In the genomic region with DNA sequence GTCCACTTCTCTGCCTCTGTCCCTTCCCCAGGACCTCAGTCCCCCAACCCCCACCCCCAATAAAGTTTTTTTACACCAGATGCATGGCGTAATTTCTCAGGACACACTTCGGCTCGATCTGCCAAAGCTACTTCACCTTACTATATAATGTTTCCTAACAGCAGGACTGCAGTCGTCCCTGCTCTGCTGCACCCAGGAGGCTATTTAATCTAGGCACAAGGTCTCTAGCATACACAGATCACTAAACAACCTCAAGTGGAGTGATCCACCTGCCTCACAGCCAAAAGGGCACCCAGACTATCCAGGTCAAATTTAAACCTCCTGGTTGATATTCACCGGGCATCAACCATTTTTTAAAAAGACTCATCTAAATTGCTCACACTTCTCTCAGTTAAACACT, we compare ENCODE assay signal across 9 mouse cellular contexts. TPM values are rescaled to one million over a fixed set of nuclear protein-coding genes. Genes with fewer than 3 reads are reported as not detected.
DNase-seq lines count a peak whose midpoint lies in the region; ATAC-seq and TF ChIP-seq lines count a peak whose summit lies in the region.
"Had no signal": no experiment of that assay in that cellular context is flagged by ENCODE, and none has a peak within 500 bp of the region (broad histone marks: within the 10 kb centered on the region; RNA-seq: fewer than 3 reads in every experiment).

No protein-coding gene starts in this region.

- TF ChIP-seq CTCF in lung, embryonic 14.5 days (IDR thresholded peaks at IDR 0.05; ENCODE audit: low read depth): no peak

- peak overlapping the region; percentile 56 for H3K9ac ChIP-seq in lung, embryonic 14.5 days
- peak overlapping the region; percentile 53 for H3K9ac ChIP-seq in embryonic facial prominence, embryonic 15.5 days
- peak overlapping the region; percentile 54 for H3K9ac ChIP-seq in intestine, embryonic 14.5 days (ENCODE audit: low read length)
- H3K9ac ChIP-seq in neural tube, embryonic 13.5 days: peak overlapping the region; percentile 75

- peak overlapping the region; percentile 76 for H3K4me2 ChIP-seq in lung, embryonic 14.5 days
- H3K4me2 ChIP-seq in embryonic facial prominence, embryonic 15.5 days (replicated peaks): peak overlapping the region; percentile 83
- peak overlapping the region; percentile 66 for H3K4me2 ChIP-seq in intestine, embryonic 14.5 days (ENCODE audit: low read length)
- peak overlapping the region; percentile 74 for H3K4me2 ChIP-seq in neural tube, embryonic 13.5 days

- no peak for ATAC-seq in lung, embryonic 14.5 days (ENCODE audit: insufficient read depth)
- no peak for ATAC-seq in embryonic facial prominence, embryonic 15.5 days (ENCODE audit: insufficient number of reproducible peaks, low FRiP score, low TSS enrichment, low read depth)
- ATAC-seq in intestine, embryonic 14.5 days (replicated peaks; ENCODE audit: low FRiP score, low TSS enrichment, low read depth): no peak
- ATAC-seq in neural tube, embryonic 13.5 days (ENCODE audit: low read depth): 0 out of 2 replicates have a peak, but pooled peaks have one; percentile 2

- peak overlapping the region; percentile 46 for H3K4me3 ChIP-seq in lung, embryonic 14.5 days (ENCODE audit: low read depth, low read length)
- H3K4me3 ChIP-seq in embryonic facial prominence, embryonic 15.5 days (replicated peaks): peak overlapping the region; percentile 54
- peak overlapping the region; percentile 42 for H3K4me3 ChIP-seq in intestine, embryonic 14.5 days (ENCODE audit: low read depth, low read length)
- H3K4me3 ChIP-seq in neural tube, embryonic 13.5 days: peak overlapping the region; percentile 48

- no peaks in the 10 kb centered on the region for H3K4me1 ChIP-seq in lung, embryonic 14.5 days (ENCODE audit: insufficient read depth)
- peaks cover 5% of the 10 kb centered on the region; the same call in 1 of the 2 replicates for H3K4me1 ChIP-seq in embryonic facial prominence, embryonic 15.5 days
- no peaks in the 10 kb centered on the region for H3K4me1 ChIP-seq in intestine, embryonic 14.5 days (replicated peaks; ENCODE audit: control insufficient read depth, insufficient read depth, low read length)
- H3K4me1 ChIP-seq in neural tube, embryonic 13.5 days (replicated peaks): peaks cover 11% of the 10 kb centered on the region; the same call in 1 of the 2 replicates

- DNase-seq in lung, embryonic 14.5 days: no peak
- no peak for DNase-seq in lung, adult 18-20 months
- no peak for DNase-seq in intestine, embryonic 14.5 days (ENCODE audit: low spot score)
- no peak for DNase-seq in right cerebral cortex, postnatal 36 days (ENCODE audit: low spot score in 2 of 2)
- DNase-seq in gastrocnemius, postnatal 25 days: no peak
- DNase-seq in kidney, postnatal 14 days: no peak

- WGBS in lung, embryonic 14.5 days: 25% methylated on average over 5 of the region's 5 CpGs
- WGBS in embryonic facial prominence, embryonic 15.5 days: 24% methylated on average over 5 of the region's 5 CpGs
- WGBS in intestine, embryonic 14.5 days: 28% methylated on average over 5 of the region's 5 CpGs
- 31% methylated on average over 5 of the region's 5 CpGs for WGBS in neural tube, embryonic 13.5 days

- peak overlapping the region; percentile 84 for H3K27ac ChIP-seq in lung, embryonic 14.5 days (ENCODE audit: low read depth)
- H3K27ac ChIP-seq in embryonic facial prominence, embryonic 15.5 days (replicated peaks): peak overlapping the region; percentile 96
- H3K27ac ChIP-seq in intestine, embryonic 14.5 days (ENCODE audit: low read depth): peak overlapping the region; percentile 80; the same call in 1 of the 2 replicates
- H3K27ac ChIP-seq in neural tube, embryonic 13.5 days (replicated peaks): peak overlapping the region; percentile 94

- no peaks in the 10 kb centered on the region for H3K27me3 ChIP-seq in lung, embryonic 14.5 days (ENCODE audit: insufficient read depth, low read length)
- H3K27me3 ChIP-seq in embryonic facial prominence, embryonic 15.5 days: peaks cover 3% of the 10 kb centered on the region; the same call in 1 of the 2 replicates
- H3K27me3 ChIP-seq in intestine, embryonic 14.5 days (replicated peaks; ENCODE audit: control insufficient read depth, insufficient read depth, low read length): no peaks in the 10 kb centered on the region
- peaks cover 6% of the 10 kb centered on the region; the same call in 1 of the 2 replicates for H3K27me3 ChIP-seq in neural tube, embryonic 13.5 days

- H3K9me3 ChIP-seq in lung, embryonic 14.5 days (ENCODE audit: low read depth, low read length): no peaks in the 10 kb centered on the region
- no peaks in the 10 kb centered on the region for H3K9me3 ChIP-seq in embryonic facial prominence, embryonic 15.5 days (replicated peaks)
- no peaks in the 10 kb centered on the region for H3K9me3 ChIP-seq in intestine, embryonic 14.5 days (ENCODE audit: control insufficient read depth, low read length)
- H3K9me3 ChIP-seq in neural tube, embryonic 13.5 days: no peaks in the 10 kb centered on the region

- H3K36me3 ChIP-seq in lung, embryonic 14.5 days (ENCODE audit: insufficient read depth): no peaks in the 10 kb centered on the region
- H3K36me3 ChIP-seq in embryonic facial prominence, embryonic 15.5 days: peaks cover 6% of the 10 kb centered on the region; the same call in 1 of the 2 replicates
- H3K36me3 ChIP-seq in intestine, embryonic 14.5 days (ENCODE audit: control insufficient read depth, insufficient read depth, low read length): no peaks in the 10 kb centered on the region
- H3K36me3 ChIP-seq in neural tube, embryonic 13.5 days: no peaks in the 10 kb centered on the region

RNA-seq across cellular contexts. Expression of a gene that starts 3.6 kb away (rescaled TPM):
- polyA plus RNA-seq in lung, embryonic 14.5 days (2014; fragmentation: Nextera tagmentation; extraction: Ambion mirVana): 5.1 and 5.4 TPM in 2 replicates
- 6.8 and 7.4 TPM in 2 replicates for polyA plus RNA-seq in embryonic facial prominence, embryonic 15.5 days (2015; fragmentation: Nextera tagmentation; extraction: Ambion mirVana)
- 4.2 and 5.0 TPM in 2 replicates for polyA plus RNA-seq in intestine, embryonic 14.5 days (2014; fragmentation: Nextera tagmentation; extraction: Ambion mirVana)
- polyA plus RNA-seq in neural tube, embryonic 13.5 days (2015; fragmentation: Nextera tagmentation; extraction: Ambion mirVana): 9.0 and 9.6 TPM in 2 replicates
- total RNA-seq in gastrocnemius, postnatal 25 days (2021): 1 to 10 TPM; 3.0 to 3.1 TPM

RNA-seq across cellular contexts. Expression of a gene that starts 6.7 kb away (rescaled TPM):
- polyA plus RNA-seq in lung, embryonic 14.5 days (2014; fragmentation: Nextera tagmentation; extraction: Ambion mirVana): 0.84 and 1.7 TPM in 2 replicates
- polyA plus RNA-seq in embryonic facial prominence, embryonic 15.5 days (2015; fragmentation: Nextera tagmentation; extraction: Ambion mirVana): 3.3 and 3.7 TPM in 2 replicates
- polyA plus RNA-seq in intestine, embryonic 14.5 days (2014; fragmentation: Nextera tagmentation; extraction: Ambion mirVana): 2.5 and 2.8 TPM in 2 replicates
- polyA plus RNA-seq in neural tube, embryonic 13.5 days (2015; fragmentation: Nextera tagmentation; extraction: Ambion mirVana): 4.1 and 5.1 TPM in 2 replicates
- under 1 TPM in 1 of 2 experiments, not detected in 1; 0.31 TPM for total RNA-seq in gastrocnemius, postnatal 25 days (2021)

RNA-seq across cellular contexts. Expression of a gene that starts 13.2 kb away (rescaled TPM):
- polyA plus RNA-seq in lung, embryonic 14.5 days (2014; fragmentation: Nextera tagmentation; extraction: Ambion mirVana): 21.8 and 22.0 TPM in 2 replicates
- polyA plus RNA-seq in embryonic facial prominence, embryonic 15.5 days (2015; fragmentation: Nextera tagmentation; extraction: Ambion mirVana): 22.8 and 26.0 TPM in 2 replicates
- 18.6 and 23.6 TPM in 2 replicates for polyA plus RNA-seq in intestine, embryonic 14.5 days (2014; fragmentation: Nextera tagmentation; extraction: Ambion mirVana)
- 21.1 and 24.1 TPM in 2 replicates for polyA plus RNA-seq in neural tube, embryonic 13.5 days (2015; fragmentation: Nextera tagmentation; extraction: Ambion mirVana)
- 1 to 10 TPM; 7.8 TPM for total RNA-seq in gastrocnemius, postnatal 25 days (2021)

RNA-seq across cellular contexts. Expression of a gene that starts 24.6 kb away (rescaled TPM):
- polyA plus RNA-seq in lung, embryonic 14.5 days (2014; fragmentation: Nextera tagmentation; extraction: Ambion mirVana): 11.4 and 12.0 TPM in 2 replicates
- polyA plus RNA-seq in embryonic facial prominence, embryonic 15.5 days (2015; fragmentation: Nextera tagmentation; extraction: Ambion mirVana): 20.4 and 22.2 TPM in 2 replicates
- 13.2 and 18.3 TPM in 2 replicates for polyA plus RNA-seq in intestine, embryonic 14.5 days (2014; fragmentation: Nextera tagmentation; extraction: Ambion mirVana)
- polyA plus RNA-seq in neural tube, embryonic 13.5 days (2015; fragmentation: Nextera tagmentation; extraction: Ambion mirVana): 150 and 161 TPM in 2 replicates
- total RNA-seq in gastrocnemius, postnatal 25 days (2021): under 1 TPM in 1 of 2 experiments, not detected in 1; 0.28 TPM
- total RNA-seq: common myeloid progenitor, adult 5-6 weeks had no signal

RNA-seq across cellular contexts. Expression of a gene that starts 40.6 kb away (rescaled TPM):
- 6.6 and 11.5 TPM in 2 replicates for polyA plus RNA-seq in lung, embryonic 14.5 days (2014; fragmentation: Nextera tagmentation; extraction: Ambion mirVana)
- polyA plus RNA-seq in embryonic facial prominence, embryonic 15.5 days (2015; fragmentation: Nextera tagmentation; extraction: Ambion mirVana): 12.5 and 16.8 TPM in 2 replicates
- 16.9 and 18.8 TPM in 2 replicates for polyA plus RNA-seq in intestine, embryonic 14.5 days (2014; fragmentation: Nextera tagmentation; extraction: Ambion mirVana)
- polyA plus RNA-seq in neural tube, embryonic 13.5 days (2015; fragmentation: Nextera tagmentation; extraction: Ambion mirVana): 145 and 165 TPM in 2 replicates
- total RNA-seq in gastrocnemius, postnatal 25 days (2021): not detected
- total RNA-seq: common myeloid progenitor, adult 5-6 weeks had no signal
